10 mouse cellular contexts compared by ENCODE assay signal in the genomic region with DNA sequence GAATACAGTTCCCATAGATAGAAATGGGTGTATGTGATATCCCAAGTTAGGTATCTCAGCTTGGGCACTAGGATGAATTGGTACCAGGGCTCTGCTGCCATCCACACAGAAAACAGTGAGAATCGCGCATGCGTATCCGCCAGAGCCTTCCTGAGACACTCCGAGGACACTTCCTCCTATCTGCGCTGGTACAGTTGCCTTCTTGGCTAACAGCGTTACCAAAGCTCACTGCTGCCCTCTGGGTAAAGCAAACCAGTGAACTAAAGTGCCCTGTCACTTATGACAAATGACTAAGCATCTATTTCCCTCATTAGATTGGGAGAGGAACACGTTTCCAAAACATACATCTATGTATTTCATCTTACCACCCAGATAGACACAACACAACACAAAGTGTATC.
DNase-seq lines count a peak whose midpoint lies in the region; ATAC-seq lines count a peak whose summit lies in the region.
"Had no signal": no experiment of that assay in that cellular context is flagged by ENCODE, and none has a peak within 500 bp of the region (broad histone marks: within the 10 kb centered on the region; RNA-seq: fewer than 3 reads in every experiment).

No protein-coding gene starts in this region.

- H3K36me3 ChIP-seq in forebrain, embryonic 13.5 days (ENCODE audit: poor library complexity, severe bottlenecking): no peaks in the 10 kb centered on the region
- H3K36me3 ChIP-seq: embryonic facial prominence, embryonic 13.5 days had no signal

- H3K9ac ChIP-seq in forebrain, embryonic 13.5 days: no peak overlapping the region
- H3K9ac ChIP-seq: embryonic facial prominence, embryonic 13.5 days had no signal

- H3K27me3 ChIP-seq in forebrain, embryonic 13.5 days: no peaks in the 10 kb centered on the region
- H3K27me3 ChIP-seq: embryonic facial prominence, embryonic 13.5 days had no signal

- WGBS in forebrain, embryonic 13.5 days: 70% methylated on average over 8 of the region's 8 CpGs

- H3K4me2 ChIP-seq in forebrain, embryonic 13.5 days: no peak overlapping the region
- H3K4me2 ChIP-seq: embryonic facial prominence, embryonic 13.5 days had no signal

- no peak overlapping the region for H3K27ac ChIP-seq in forebrain, embryonic 13.5 days
- H3K27ac ChIP-seq: embryonic facial prominence, embryonic 13.5 days; macrophage had no signal

- H3K9me3 ChIP-seq in forebrain, embryonic 13.5 days (replicated peaks): no peaks in the 10 kb centered on the region
- H3K9me3 ChIP-seq: embryonic facial prominence, embryonic 13.5 days had no signal

- intact Hi-C loops in heart, postnatal 10 days (cut with DNase I): loop anchor here (2.0 to 5.0 kb wide), 2 partner anchors 77 to 141 kb away; a partner anchor contains a TSS
- intact Hi-C loops in left cerebral cortex, postnatal 25 days (cut with DNase I): loop anchor here (5.0 kb wide), 1 partner anchor 77 kb away; a partner anchor contains a TSS

- H3K4me3 ChIP-seq in forebrain, embryonic 13.5 days: no peak overlapping the region
- H3K4me3 ChIP-seq: embryonic facial prominence, embryonic 13.5 days had no signal

- no peaks in the 10 kb centered on the region for H3K4me1 ChIP-seq in forebrain, embryonic 13.5 days
- H3K4me1 ChIP-seq: embryonic facial prominence, embryonic 13.5 days had no signal

- DNase-seq in ovary, adult 18-20 months (ENCODE audit: low spot score): peak; percentile 19
- no peak for DNase-seq in ovary, postnatal 10 days (ENCODE audit: low spot score)
- peak; percentile 52 for DNase-seq in adrenal gland, postnatal 14 days
- peak; percentile 63 to 64 for DNase-seq in heart, postnatal 10 days
- peak; percentile 20 to 40 for DNase-seq in left cerebral cortex, postnatal 25 days (ENCODE audit: low spot score in 2 of 2)
- DNase-seq in thymus, postnatal 36 days: peak; percentile 84 to 88

- peak; percentile 99 for ATAC-seq in neutrophil, adult 5-6 weeks (ENCODE audit: extremely low read depth, insufficient number of reproducible peaks, low FRiP score, poor library complexity, severe bottlenecking)
- no peak for ATAC-seq in forebrain, embryonic 13.5 days
